Mouse (Mus musculus) adrenal gland, postnatal 25 days (tissue): ENCODE data around the gene Arhgap19. TPM values are rescaled to one million over a fixed set of nuclear protein-coding genes. Genes with fewer than 3 reads are reported as not detected.

Source experiments
- DNase-seq: peaks from one replicate; pipeline ENCODE4 v3.0.0; 2021; ENCODE audit warnings: mixed read lengths
- total RNA-seq: library from RNA; stranded (reverse); gene quantifications from 2 replicates; pipeline ENCODE4 v1.2.3, GENCODE M21; 2021

Arhgap19 gene
- total RNA-seq, 1 experiment from 2014 or later, result 5.6 TPM

GRCm38 (mm10) chr19:41800451-41800850 lies 1.4 kb downstream of the Arhgap19 start:
- DNase-seq, result no peak

GRCm38 (mm10) chr19:41797536-41797935 lies 4.3 kb downstream of the Arhgap19 start:
- DNase-seq, result no peak

DNA sequence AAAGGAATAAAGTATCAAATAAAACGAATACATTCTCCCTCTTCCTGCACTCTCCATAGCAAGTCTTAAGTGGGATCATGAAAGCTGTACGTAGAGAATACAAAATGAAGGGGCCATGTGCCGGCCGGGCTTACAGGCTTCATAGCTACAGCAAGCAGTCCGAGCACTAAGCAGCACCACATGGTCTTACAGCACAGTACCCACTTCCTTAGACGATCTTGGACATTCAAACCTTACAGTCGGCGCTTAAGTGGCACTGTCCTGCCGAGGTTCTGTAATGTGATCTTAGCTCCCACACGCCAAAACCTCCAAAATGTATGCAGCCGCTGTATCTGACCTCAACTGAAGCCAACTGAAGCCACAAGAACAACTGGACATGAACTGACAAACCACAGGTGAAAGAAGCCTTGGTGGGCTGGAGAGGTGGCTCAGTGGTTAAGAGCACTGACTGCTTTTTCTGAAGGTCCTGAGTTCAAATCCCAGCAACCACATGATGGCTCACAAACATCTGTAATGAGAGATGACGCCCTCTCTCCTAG lies 5.0 kb downstream of the Arhgap19 start:
- DNase-seq, result no peak

DNA sequence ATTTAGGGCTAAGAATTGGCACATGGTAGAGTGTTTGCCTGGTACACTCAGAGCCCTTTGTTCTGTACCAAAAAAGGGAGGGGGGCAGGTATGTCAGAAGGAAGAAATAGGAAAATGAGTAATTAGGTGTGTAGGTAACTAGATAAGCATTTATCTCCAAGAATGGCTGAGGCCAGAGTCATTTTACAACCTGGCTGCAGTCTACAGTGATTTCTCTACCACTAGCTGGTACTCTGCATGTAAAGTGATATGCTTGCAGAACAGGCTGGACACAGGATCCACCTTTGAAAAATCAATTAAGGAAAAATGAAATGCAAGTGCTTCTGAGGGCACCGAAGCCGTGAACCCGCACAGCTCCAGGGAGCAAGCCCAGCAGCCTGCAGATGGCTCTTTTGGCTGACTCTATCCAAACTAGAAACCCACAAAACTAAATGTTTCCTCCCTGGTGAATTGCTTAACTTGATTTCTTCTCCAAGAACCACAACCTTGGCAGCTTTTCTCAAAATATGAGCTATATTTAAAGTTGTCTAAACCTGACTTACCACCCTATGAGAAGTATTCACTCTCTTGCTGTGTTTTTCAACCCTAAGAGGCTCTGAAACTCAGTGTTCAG lies 5.6 kb downstream of the Arhgap19 start:
- DNase-seq, result no peak

DNA sequence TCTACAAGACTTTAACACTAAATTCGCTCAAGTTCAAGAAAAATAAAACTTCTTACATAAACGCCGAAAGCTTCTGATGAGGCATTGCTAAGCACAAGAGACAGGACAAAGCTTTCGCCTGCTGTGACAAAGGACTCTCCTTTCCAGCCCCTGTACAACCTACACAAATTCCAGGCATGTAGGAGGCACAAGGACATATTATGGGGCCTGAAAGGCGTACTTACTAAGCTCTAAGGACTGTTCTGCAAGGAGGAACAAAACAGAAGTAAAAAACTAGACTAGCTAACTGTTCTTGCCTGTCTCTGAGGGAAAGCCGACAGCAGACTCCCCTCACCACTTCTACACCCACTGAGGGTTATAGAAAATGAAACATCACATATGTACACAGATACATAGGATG lies 6.9 kb downstream of the Arhgap19 start:
- no peak for DNase-seq

- DNase-seq, result no peak
These were observed 7.8 kb downstream of the Arhgap19 start for GRCm38 (mm10) chr19:41794017-41794416.

DNA sequence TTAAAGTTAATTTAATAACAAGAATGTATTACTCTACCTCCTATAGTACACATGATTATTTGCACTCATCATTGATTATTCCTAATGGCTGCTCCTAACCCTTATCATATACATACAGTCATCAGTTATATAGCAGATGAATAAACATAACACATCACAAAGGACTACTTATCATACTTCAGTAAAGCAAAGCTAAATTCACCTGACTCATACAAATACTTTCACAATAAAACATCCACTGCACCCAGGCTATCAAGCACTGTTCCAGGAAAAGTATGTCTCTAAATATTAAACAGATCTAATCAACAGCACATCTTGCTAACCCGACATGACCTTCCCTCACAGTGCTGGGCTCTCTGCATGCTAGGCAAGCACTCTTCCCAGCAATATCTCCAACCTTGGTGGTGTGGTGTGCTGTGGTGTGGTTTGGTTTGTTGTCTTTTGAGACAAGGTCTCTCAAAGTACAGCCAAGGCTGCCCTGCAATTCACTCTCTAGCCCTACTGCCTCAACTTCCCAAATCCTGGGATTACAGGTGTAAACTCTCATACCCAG lies 8.8 kb downstream of the Arhgap19 start:
- no peak for DNase-seq

GRCm38 (mm10) chr19:41791384-41791783 lies 10.5 kb downstream of the Arhgap19 start:
- no peak for DNase-seq

- no peak for DNase-seq
These were observed 12.5 kb downstream of the Arhgap19 start for GRCm38 (mm10) chr19:41789110-41789961.

DNA sequence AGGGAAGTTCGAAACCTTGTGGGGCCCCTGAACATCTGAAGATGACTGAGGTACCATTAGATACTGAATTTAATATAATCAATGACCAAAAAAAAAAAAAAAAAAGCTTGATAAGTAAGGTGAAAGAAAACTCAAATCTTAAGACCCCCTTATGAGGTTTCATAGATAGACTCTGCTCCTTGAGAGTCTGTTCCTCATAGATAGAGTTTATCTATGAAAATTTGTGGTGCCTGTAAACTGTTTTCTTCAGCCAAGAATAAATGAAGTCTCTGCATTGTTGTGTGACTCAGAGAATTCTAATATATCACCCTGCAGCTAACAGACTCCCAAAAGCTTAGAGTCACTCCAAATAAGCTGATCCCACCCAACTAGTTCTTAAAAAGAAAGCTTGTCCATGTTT lies 15.0 kb downstream of the Arhgap19 start:
- DNase-seq, result no peak

- peak; percentile 15 for DNase-seq
These were observed 24.3 kb downstream of the Arhgap19 start for GRCm38 (mm10) chr19:41777514-41777913.

DNA sequence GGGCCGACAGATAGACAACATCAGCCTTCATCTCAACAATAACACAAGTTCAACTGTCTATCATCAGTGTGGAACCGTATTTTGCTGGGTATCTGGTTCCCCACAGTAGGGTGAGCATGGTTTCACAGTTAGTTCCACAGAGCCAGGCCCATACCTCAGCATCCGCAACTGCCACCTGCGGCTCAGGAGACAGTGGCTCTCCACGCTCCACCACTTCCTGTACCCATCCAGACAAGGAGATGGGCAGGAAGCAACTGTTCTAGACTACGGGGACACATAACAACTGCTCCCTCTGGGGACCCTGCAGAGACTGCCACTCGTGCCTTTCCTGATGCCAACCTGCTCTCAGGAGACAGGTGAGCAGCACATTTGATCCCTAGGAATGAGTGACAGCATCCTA lies 33.1 kb downstream of the Arhgap19 start:
- no peak for DNase-seq

DNA sequence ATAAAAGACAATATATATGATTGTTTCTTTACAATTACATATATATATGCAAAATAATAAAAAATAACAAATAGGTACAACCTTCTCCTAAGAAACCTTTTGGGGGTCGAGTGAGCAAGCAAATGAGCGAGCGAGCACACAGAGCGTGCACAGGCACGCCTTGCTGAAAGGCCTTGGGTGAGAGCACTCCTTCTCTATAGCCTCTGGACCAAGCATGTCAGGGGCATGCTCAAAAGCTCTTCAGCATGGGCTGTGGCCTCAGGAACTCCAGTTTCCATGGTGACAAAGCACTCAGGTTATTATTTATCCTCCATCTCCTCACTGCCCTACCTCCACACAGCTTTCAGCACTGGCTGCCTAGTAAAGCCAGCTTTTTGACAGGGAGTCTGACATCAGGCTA lies 35.2 kb downstream of the Arhgap19 start:
- no peak for DNase-seq

GRCm38 (mm10) chr19:41763870-41764660 lies 37.8 kb downstream of the Arhgap19 start:
- peak; percentile 84 for DNase-seq

DNA sequence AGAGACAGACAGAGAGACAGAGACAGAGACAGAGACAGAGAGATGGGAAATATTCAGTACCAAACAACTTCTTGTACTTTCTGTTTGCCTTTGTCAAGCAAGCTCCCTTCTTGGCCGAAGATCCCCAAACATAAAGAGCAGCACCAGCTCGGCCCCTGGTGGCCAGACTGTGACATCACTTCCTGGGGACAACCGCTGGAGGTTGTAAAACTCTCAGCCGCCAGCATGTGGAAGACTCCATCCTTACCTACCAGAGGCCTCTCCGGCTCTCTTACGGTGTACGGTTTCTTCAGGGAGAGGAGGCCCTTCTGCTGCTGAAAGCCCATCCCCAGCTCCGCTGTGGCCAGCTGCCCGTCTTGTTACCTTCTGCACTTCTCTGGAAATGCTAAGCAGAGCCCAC lies 40.3 kb downstream of the Arhgap19 start:
- DNase-seq, result peak; percentile 18

GRCm38 (mm10) chr19:41759765-41760164 lies 42.1 kb downstream of the Arhgap19 start:
- peak; percentile 22 for DNase-seq

GRCm38 (mm10) chr19:41759270-41759669 lies 42.6 kb downstream of the Arhgap19 start:
- DNase-seq, result no peak

DNA sequence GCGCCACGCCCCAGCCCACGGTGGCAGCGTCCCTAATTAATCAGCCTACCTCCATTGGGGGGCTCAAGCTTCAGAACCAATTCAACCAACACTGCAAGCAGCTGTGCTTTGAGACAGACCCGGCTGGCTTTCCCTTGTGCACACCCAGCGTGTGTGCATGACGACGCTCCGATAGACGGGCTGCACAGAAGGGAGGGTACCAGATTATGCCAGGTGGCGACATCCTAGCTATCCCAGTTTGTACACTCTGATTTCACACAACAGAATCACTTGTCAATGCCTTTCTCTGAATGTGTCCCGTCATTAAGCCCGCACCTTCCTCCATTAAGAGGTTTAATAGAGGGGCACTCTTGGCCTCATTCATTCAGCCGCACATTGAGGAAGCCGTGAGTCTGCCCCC lies 47.1 kb downstream of the Arhgap19 start:
- DNase-seq, result no peak

GRCm38 (mm10) chr19:41751906-41752305 lies 49.9 kb downstream of the Arhgap19 start:
- no peak for DNase-seq

DNA sequence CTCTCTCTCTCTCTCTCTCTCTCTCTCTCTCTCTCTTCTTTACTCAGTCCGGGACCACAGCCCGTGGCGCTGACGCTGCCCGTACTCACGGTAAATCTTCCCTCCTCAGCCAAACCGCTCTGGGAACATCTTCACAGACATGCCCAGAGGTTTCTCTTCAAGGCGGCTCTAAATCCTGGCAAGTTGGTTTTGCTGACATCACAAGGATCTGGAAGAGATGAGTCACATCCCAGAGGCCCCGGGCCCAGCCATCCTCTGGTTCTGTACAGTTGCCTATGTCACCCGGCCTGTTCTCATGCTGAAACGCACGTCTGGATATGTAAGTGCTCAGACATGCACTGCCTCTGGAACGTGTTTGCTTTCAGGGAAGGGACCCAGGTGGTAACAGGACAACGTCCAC lies 54.4 kb downstream of the Arhgap19 start:
- DNase-seq, result peak; percentile 16

GRCm38 (mm10) chr19:41745941-41746557 lies 55.8 kb downstream of the Arhgap19 start:
- DNase-seq, result peak; percentile 17

DNA sequence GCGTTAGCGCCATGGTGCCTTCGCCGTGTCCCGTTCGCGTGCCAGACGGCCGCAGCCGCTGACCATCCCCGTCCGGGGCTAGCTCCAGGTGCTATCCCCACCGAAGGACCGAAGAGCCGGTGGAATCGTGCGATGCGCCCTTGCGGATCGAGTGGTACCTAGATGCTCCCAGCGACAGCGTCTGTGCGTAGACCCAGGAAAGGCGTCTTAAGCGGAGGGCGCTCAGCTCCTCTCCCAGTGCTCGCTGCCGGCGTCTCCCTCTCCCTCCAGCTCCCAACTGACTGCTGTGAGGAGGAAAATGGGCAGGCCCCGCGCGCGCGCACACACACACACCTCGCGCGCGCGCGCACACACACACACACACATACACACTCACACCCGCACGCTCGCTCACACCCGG lies 58.5 kb downstream of the Arhgap19 start, which contains the start of gene Slit1:
TSS of gene Slit1 (minus strand) at position 270 of the 400 bp plus-strand sequence.
- no peak for DNase-seq
